Mouse (Mus musculus) CH12.LX (cell line): ENCODE data around the gene Hhipl1. TPM values are rescaled to one million over a fixed set of nuclear protein-coding genes. Genes with fewer than 3 reads are reported as not detected.

Source experiments
- DNase-seq: peaks from one replicate; pipeline ENCODE4 v3.0.0-alpha.2; 2013; ENCODE audit errors: extremely low read depth
- H3K27ac ChIP-seq: 2 replicates; pipeline ENCODE4 v1.5.1; 2012; ENCODE audit warnings: low read depth, mild to moderate bottlenecking, control low read depth, moderate library complexity; ENCODE audit not compliant: insufficient read depth
- H3K27me3 ChIP-seq: replicated peaks from 2 replicates; pipeline ENCODE3; 2012; ENCODE audit warnings: inconsistent platforms
- H3K36me3 ChIP-seq, 2 experiments: replicated peaks in 1 of 2; 2 replicates each; pipeline versions ENCODE3 to v1.6.1; 2012; ENCODE audit warnings: inconsistent platforms in 1 of 2, low read length in 1 of 2, mild to moderate bottlenecking in 1 of 2, mixed read lengths in 1 of 2, moderate library complexity in 1 of 2; ENCODE audit not compliant: control insufficient read depth in 1 of 2, insufficient read depth in 1 of 2
- H3K4me1 ChIP-seq, 2 experiments: 2 replicates each; pipeline ENCODE4 v1.6.1; 2012; ENCODE audit warnings: inconsistent platforms in 1 of 2, moderate library complexity in 1 of 2; ENCODE audit not compliant: insufficient read depth in 2 of 2, control insufficient read depth in 1 of 2
- H3K4me2 ChIP-seq: 2 replicates; pipeline ENCODE4 v1.6.1; 2012; ENCODE audit warnings: low read depth, mild to moderate bottlenecking, control low read depth; ENCODE audit not compliant: poor library complexity, insufficient read depth, severe bottlenecking
- H3K4me3 ChIP-seq, 3 experiments: fragments of 150-350 bp in 1 of 3; sonication (generic) in 1 of 3; replicated peaks in 1 of 3; 2 replicates each; pipeline versions ENCODE3 to v1.5.1; 2011 to 2012; ENCODE audit warnings: low read depth in 2 of 3, low read length in 2 of 3, mild to moderate bottlenecking in 2 of 3, moderate library complexity in 2 of 3, control low read depth in 1 of 3, improper control_type of control experiment in 1 of 3, inconsistent platforms in 1 of 3, mixed read lengths in 1 of 3; ENCODE audit not compliant: poor library complexity in 1 of 3
- H3K79me2 ChIP-seq: replicated peaks from 2 replicates; pipeline ENCODE4 v1.6.1; 2012; ENCODE audit warnings: mild to moderate bottlenecking, moderate library complexity; ENCODE audit not compliant: control insufficient read depth, poor library complexity, insufficient read depth, severe bottlenecking; ENCODE audit errors: extremely low read depth
- H3K9ac ChIP-seq: 2 replicates; pipeline ENCODE4 v1.6.1; 2012; ENCODE audit warnings: low read depth, mild to moderate bottlenecking, control low read depth, moderate library complexity; ENCODE audit not compliant: insufficient read depth
- H3K9me3 ChIP-seq: replicated peaks from 2 replicates; pipeline ENCODE3; 2012; ENCODE audit warnings: low read length, inconsistent platforms, mixed read lengths
- CHD2 ChIP-seq: IDR thresholded peaks from 2 replicates; pipeline ENCODE4 v1.6.1; 2011; ENCODE audit warnings: low read length, improper control_type of control experiment
- CTCF ChIP-seq, 2 experiments: IDR thresholded peaks in 1 of 2; conservative IDR thresholded peaks in 1 of 2; 2 replicates each; pipeline ENCODE4 v1.5.1; 2011 to 2012; ENCODE audit warnings: low read depth in 2 of 2, low read length in 2 of 2, improper control_type of control experiment in 1 of 2, inconsistent platforms in 1 of 2, mild to moderate bottlenecking in 1 of 2, moderate library complexity in 1 of 2
- GABPA ChIP-seq: IDR thresholded peaks from 2 replicates; pipeline ENCODE4 v1.6.1; 2012; ENCODE audit warnings: low read depth, low read length, improper control_type of control experiment, inconsistent platforms; ENCODE audit not compliant: insufficient replicate concordance
- HCFC1 ChIP-seq: IDR thresholded peaks from 2 replicates; pipeline ENCODE4 v1.6.1; 2012; ENCODE audit warnings: low read depth, mild to moderate bottlenecking, inconsistent platforms, low read length, improper control_type of control experiment
- IRF4 ChIP-seq: IDR thresholded peaks from 2 replicates; pipeline ENCODE4 v1.6.1; 2014; ENCODE audit warnings: low read depth, mild to moderate bottlenecking, inconsistent platforms, low read length, improper control_type of control experiment
- JUN ChIP-seq: IDR thresholded peaks from 2 replicates; pipeline ENCODE4 v1.6.1; 2011; ENCODE audit warnings: low read depth, mild to moderate bottlenecking, low read length, improper control_type of control experiment, moderate library complexity; ENCODE audit not compliant: insufficient read depth
- JUND ChIP-seq: conservative IDR thresholded peaks from 2 replicates; pipeline ENCODE4 v1.6.1; 2011; ENCODE audit warnings: low read depth, low read length, improper control_type of control experiment
- KAT2A ChIP-seq: IDR thresholded peaks from 2 replicates; pipeline ENCODE4 v1.6.1; 2012; ENCODE audit warnings: low read length, improper control_type of control experiment, inconsistent platforms; ENCODE audit not compliant: insufficient replicate concordance
- MAZ ChIP-seq: IDR thresholded peaks from 2 replicates; pipeline ENCODE4 v1.6.1; 2012; ENCODE audit warnings: low read depth, mild to moderate bottlenecking, inconsistent platforms, low read length, improper control_type of control experiment, moderate library complexity
- MEF2A ChIP-seq: IDR thresholded peaks from 2 replicates; pipeline ENCODE4 v1.6.1; 2014; ENCODE audit warnings: low read depth, mild to moderate bottlenecking, inconsistent platforms, low read length, improper control_type of control experiment, borderline replicate concordance
- MXI1 ChIP-seq: IDR thresholded peaks from 2 replicates; pipeline ENCODE4 v1.6.1; 2011; ENCODE audit warnings: mild to moderate bottlenecking, low read depth, low read length, improper control_type of control experiment
- POLR2A ChIP-seq: IDR thresholded peaks from 2 replicates; pipeline ENCODE4 v1.6.1; 2011; ENCODE audit warnings: low read depth, mild to moderate bottlenecking, improper control_type of control experiment, low read length
- POLR2AphosphoS2 ChIP-seq: IDR thresholded peaks from 2 replicates; pipeline ENCODE4 v1.6.1; 2011; ENCODE audit warnings: low read depth, low read length, improper control_type of control experiment
- RAD21 ChIP-seq: IDR thresholded peaks from 2 replicates; pipeline ENCODE4 v1.6.1; 2011; ENCODE audit warnings: low read depth, mild to moderate bottlenecking, low read length, improper control_type of control experiment, moderate library complexity
- SIN3A ChIP-seq: IDR thresholded peaks from 2 replicates; pipeline ENCODE4 v1.6.1; 2012; ENCODE audit warnings: low read length, improper control_type of control experiment, inconsistent platforms
- SMC3 ChIP-seq: IDR thresholded peaks from 2 replicates; pipeline ENCODE4 v1.6.1; 2011; ENCODE audit warnings: low read depth, low read length, improper control_type of control experiment
- TBP ChIP-seq: conservative IDR thresholded peaks from 2 replicates; pipeline ENCODE4 v1.6.1; 2011; ENCODE audit warnings: low read depth, low read length, improper control_type of control experiment
- TCF12 ChIP-seq: IDR thresholded peaks from 2 replicates; pipeline ENCODE4 v1.6.1; 2014; ENCODE audit warnings: low read depth, mild to moderate bottlenecking, inconsistent platforms, low read length, improper control_type of control experiment
- USF1 ChIP-seq: IDR thresholded peaks from 2 replicates; pipeline ENCODE4 v1.6.1; 2014; ENCODE audit warnings: low read depth, mild to moderate bottlenecking, inconsistent platforms, low read length, improper control_type of control experiment
- USF2 ChIP-seq: conservative IDR thresholded peaks from 2 replicates; pipeline ENCODE4 v1.6.1; 2011; ENCODE audit warnings: low read depth, low read length, improper control_type of control experiment
- ZC3H11A ChIP-seq: IDR thresholded peaks from 2 replicates; pipeline ENCODE4 v1.6.1; 2012; ENCODE audit warnings: low read depth, mild to moderate bottlenecking, inconsistent platforms, low read length, improper control_type of control experiment
- ZMIZ1 ChIP-seq: IDR thresholded peaks from 2 replicates; pipeline ENCODE4 v1.6.1; 2012; ENCODE audit warnings: low read depth, mild to moderate bottlenecking, inconsistent platforms, low read length, improper control_type of control experiment
- dilution Hi-C: fragments of 300-500 bp; cut with MboI; formaldehyde crosslinking; loops from 2 replicates; pipeline ENCODE4 v1.14.3; 2020; ENCODE audit warnings: low sequenced_read_pairs; ENCODE audit not compliant: extremely low pct_unique_long_range_greater_than_20kb, extremely low pct_ligation_motif_present
- in situ Hi-C: fragments of 300-500 bp; cut with MboI; formaldehyde crosslinking; loops from 3 replicates; pipeline ENCODE4 v1.14.3; 2019; ENCODE audit warnings: low sequenced_read_pairs, low pct_ligation_motif_present, low pct_unique_long_range_greater_than_20kb, mixed read lengths
- polyA plus RNA-seq: library from polyadenylated mRNA; unstranded; fragments of >175 nt; gene quantifications from 2 replicates; pipeline ENCODE4 v1.2.1, GENCODE M21; 2012; ENCODE audit warnings: low read depth; ENCODE audit not compliant: insufficient read length
- total RNA-seq, 2 experiments: library from RNA; depleted of rRNA; stranded (reverse); fragments of 300-350 nt in 1 of 2; fragments of >200 nt in 1 of 2; gene quantifications; 2 replicates each; pipeline ENCODE4 v1.2.3; 2012 to 2014

The Hhipl1 gene
- total and polyA plus RNA-seq, 3 experiments = not detected

- in situ Hi-C loops (loop anchor here (10.0 kb wide), 1 partner anchor 131 kb away; no protein-coding TSS in a partner anchor), dilution Hi-C loops (no loop called here)
- no peak overlapping the region for H3K27ac ChIP-seq
- peaks cover 5% of the 10 kb centered on the region for H3K9me3 ChIP-seq
- no peak overlapping the region for H3K4me3 ChIP-seq
- TF ChIP-seq SMC3 (peak; percentile 50), TBP (no peak), RAD21 (peak; percentile 42), CTCF (conservative IDR thresholded peaks at IDR 0.05 in 1 of 2, IDR thresholded peaks at IDR 0.05 in 1 of 2; ENCODE audit: low read depth in 2 of 2, low read length in 2 of 2) (peak; percentile 39 to 50)
- H3K4me1 ChIP-seq = no peaks in the 10 kb centered on the region
- peak; percentile 50 for DNase-seq
- H3K27me3 ChIP-seq = peaks cover 70% of the 10 kb centered on the region
- H3K9ac ChIP-seq = no peak overlapping the region
- no peak overlapping the region for H3K4me2 ChIP-seq
- H3K36me3 ChIP-seq = no peaks in the 10 kb centered on the region
- no peaks in the 10 kb centered on the region for H3K79me2 ChIP-seq
These were observed 57.7 kb downstream of the Hhipl1 start for GRCm38 (mm10) chr12:108363796-108364195.

- no peaks in the 10 kb centered on the region for H3K79me2 ChIP-seq
- peaks cover 75% of the 10 kb centered on the region for H3K27me3 ChIP-seq
- no peak overlapping the region for H3K4me2 ChIP-seq
- H3K9ac ChIP-seq = no peak overlapping the region
- no peaks in the 10 kb centered on the region for H3K36me3 ChIP-seq
- H3K9me3 ChIP-seq = peaks cover 6% of the 10 kb centered on the region
- TF ChIP-seq MXI1 (no peak), ZMIZ1 (no peak), SIN3A (no peak), HCFC1 (no peak), MAZ (no peak), POLR2AphosphoS2 (no peak), JUN (no peak), GABPA (no peak), RAD21 (no peak), USF1 (no peak), TCF12 (no peak), USF2 (no peak), ZC3H11A (no peak), KAT2A (no peak), MEF2A (no peak), SMC3 (no peak), CHD2 (no peak), JUND (no peak), POLR2A (no peak), IRF4 (no peak)
- H3K4me3 ChIP-seq = no peak overlapping the region
- dilution Hi-C loops = no loop called here
- H3K4me1 ChIP-seq = no peaks in the 10 kb centered on the region
- in situ Hi-C loops = loop anchor here (10.0 kb wide), 1 partner anchor 129 kb away; no protein-coding TSS in a partner anchor
- no peak overlapping the region for H3K27ac ChIP-seq
- no peak for DNase-seq
These were observed 59.3 kb downstream of the Hhipl1 start for GRCm38 (mm10) chr12:108365340-108365739.
